Mouse (Mus musculus) MEL (cell line): ENCODE data around the gene Gm10118. TPM values are rescaled to one million over a fixed set of nuclear protein-coding genes. Genes with fewer than 3 reads are reported as not detected.

Source experiments
- DNase-seq: peaks from one replicate; pipeline ENCODE4 v3.0.0; 2011; ENCODE audit warnings: low read depth, low spot score
- H3K27ac ChIP-seq: 2 replicates; pipeline ENCODE4 v1.5.1; 2012; ENCODE audit warnings: low read depth, mild to moderate bottlenecking, control low read depth, low read length, moderate library complexity; ENCODE audit not compliant: control insufficient read depth
- H3K27me3 ChIP-seq, 2 experiments: fragments of 150-350 bp in 1 of 2; sonication (generic) in 1 of 2; 2 replicates each; pipeline ENCODE4 v1.6.1; 2012; ENCODE audit warnings: low read length in 2 of 2, mild to moderate bottlenecking in 2 of 2, improper control_type of control experiment in 1 of 2, moderate library complexity in 1 of 2; ENCODE audit not compliant: insufficient read depth in 2 of 2, control insufficient read depth in 1 of 2
- H3K36me3 ChIP-seq, 2 experiments: 2 replicates each; pipeline ENCODE4 v1.6.1; 2012 to 2014; ENCODE audit warnings: low read length in 2 of 2, improper control_type of control experiment in 1 of 2, inconsistent platforms in 1 of 2, mild to moderate bottlenecking in 1 of 2; ENCODE audit not compliant: insufficient read depth in 2 of 2, control insufficient read depth in 1 of 2
- H3K4me1 ChIP-seq, 2 experiments: fragments of 150-350 bp in 1 of 2; sonication (generic) in 1 of 2; 2 replicates each; pipeline ENCODE4 v1.6.1; 2012; ENCODE audit warnings: low read length in 2 of 2, improper control_type of control experiment in 1 of 2, mild to moderate bottlenecking in 1 of 2; ENCODE audit not compliant: insufficient read depth in 2 of 2, control insufficient read depth in 1 of 2
- H3K4me3 ChIP-seq, 2 experiments: fragments of 150-350 bp in 1 of 2; sonication (generic) in 1 of 2; 2 replicates each; pipeline ENCODE4 v1.5.1; 2012; ENCODE audit warnings: low read depth in 2 of 2, low read length in 2 of 2, mild to moderate bottlenecking in 2 of 2, moderate library complexity in 2 of 2, control low read depth in 1 of 2, improper control_type of control experiment in 1 of 2; ENCODE audit not compliant: control insufficient read depth in 1 of 2, insufficient read depth in 1 of 2
- H3K79me2 ChIP-seq: 2 replicates; pipeline ENCODE4 v1.6.1; 2012; ENCODE audit warnings: mild to moderate bottlenecking, low read length, moderate library complexity; ENCODE audit not compliant: control insufficient read depth, poor library complexity, insufficient read depth
- H3K9ac ChIP-seq: 2 replicates; pipeline ENCODE4 v1.6.1; 2012; ENCODE audit warnings: low read depth, mild to moderate bottlenecking, control low read depth, low read length, moderate library complexity; ENCODE audit not compliant: control insufficient read depth, poor library complexity, severe bottlenecking
- H3K9me3 ChIP-seq: fragments of 150-350 bp; sonication (generic); replicated peaks from 2 replicates; pipeline ENCODE4 v1.6.1; 2012; ENCODE audit warnings: mild to moderate bottlenecking, low read length, improper control_type of control experiment, moderate library complexity; ENCODE audit not compliant: insufficient read depth
- E2F4 ChIP-seq: IDR thresholded peaks from 2 replicates; pipeline ENCODE4 v1.6.1; 2011; ENCODE audit warnings: low read depth, low read length, improper control_type of control experiment, borderline replicate concordance
- GATA1 ChIP-seq: IDR thresholded peaks from 2 replicates; pipeline ENCODE4 v1.6.1; 2011; ENCODE audit warnings: low read depth, low read length, improper control_type of control experiment
- MAFK ChIP-seq: IDR thresholded peaks from 2 replicates; pipeline ENCODE4 v1.6.1; 2011; ENCODE audit warnings: low read depth, mild to moderate bottlenecking, low read length, improper control_type of control experiment, borderline replicate concordance
- MXI1 ChIP-seq: IDR thresholded peaks from 2 replicates; pipeline ENCODE4 v1.6.1; 2011; ENCODE audit warnings: mild to moderate bottlenecking, low read depth, low read length, improper control_type of control experiment
- POLR2A ChIP-seq, 2 experiments: IDR thresholded peaks; 2 replicates each; pipeline ENCODE4 v1.6.1; 2011 to 2012; ENCODE audit warnings: low read length in 2 of 2, mild to moderate bottlenecking in 2 of 2, control low read depth in 1 of 2, improper control_type of control experiment in 1 of 2, low read depth in 1 of 2, moderate library complexity in 1 of 2; ENCODE audit not compliant: control insufficient read depth in 1 of 2, insufficient read depth in 1 of 2, poor library complexity in 1 of 2
- RCOR1 ChIP-seq: IDR thresholded peaks from 2 replicates; pipeline ENCODE4 v1.6.1; 2012; ENCODE audit warnings: low read depth, mild to moderate bottlenecking, inconsistent platforms, low read length, improper control_type of control experiment
- TAL1 ChIP-seq: IDR thresholded peaks from 2 replicates; pipeline ENCODE4 v1.6.1; 2012; ENCODE audit warnings: mild to moderate bottlenecking, inconsistent platforms, low read length, moderate library complexity, mixed read lengths
- UBTF ChIP-seq: IDR thresholded peaks from 2 replicates; pipeline ENCODE4 v1.6.1; 2012; ENCODE audit warnings: low read depth, mild to moderate bottlenecking, inconsistent platforms, low read length, improper control_type of control experiment, moderate library complexity, borderline replicate concordance; ENCODE audit not compliant: insufficient read depth
- ZC3H11A ChIP-seq: IDR thresholded peaks from 2 replicates; pipeline ENCODE4 v1.6.1; 2012; ENCODE audit warnings: low read depth, mild to moderate bottlenecking, inconsistent platforms, low read length, improper control_type of control experiment
- ZKSCAN1 ChIP-seq: IDR thresholded peaks from 2 replicates; pipeline ENCODE4 v1.6.1; 2012; ENCODE audit warnings: low read depth, mild to moderate bottlenecking, inconsistent platforms, low read length, improper control_type of control experiment, moderate library complexity
- polyA plus RNA-seq, 2 experiments: library from polyadenylated mRNA; stranded (reverse) in 1 of 2; unstranded in 1 of 2; fragments of >175 nt in 1 of 2; fragments of >200 nt in 1 of 2; gene quantifications; 2 replicates each; pipeline versions ENCODE4 v1.2.1 to v1.2.4; 2012; ENCODE audit warnings: low replicate concordance in 2 of 2, low read depth in 1 of 2; ENCODE audit not compliant: insufficient read length in 2 of 2, insufficient read depth in 1 of 2, missing spikeins in 1 of 2
- total RNA-seq: library from RNA; depleted of rRNA; stranded (reverse); fragments of 300-350 nt; gene quantifications from 2 replicates; pipeline ENCODE4 v1.2.3, GENCODE M21; 2012; rRNA removed

Gm10118 gene
- total and polyA plus RNA-seq, 3 experiments: not detected

GRCm38 (mm10) chr10:63894612-63895011, 32.6 kb downstream of the Gm10118 start:
- Histone ChIP-seq H3K4me1 (no peaks in the 10 kb centered on the region), H3K79me2 (no peaks in the 10 kb centered on the region), H3K9ac (no peak overlapping the region), H3K27ac (no peak overlapping the region), H3K27me3 (no peaks in the 10 kb centered on the region), H3K9me3 (no peaks in the 10 kb centered on the region), H3K36me3 (no peaks in the 10 kb centered on the region), H3K4me3 (no peak overlapping the region)
- DNase-seq: no peak
- no peak for TF ChIP-seq MXI1
- TF ChIP-seq ZKSCAN1: no peak
- no peak for TF ChIP-seq RCOR1
- TF ChIP-seq POLR2A (IDR thresholded peaks at IDR 0.05; ENCODE audit: control insufficient read depth in 1 of 2, insufficient read depth in 1 of 2, low read depth in 1 of 2, low read length in 2 of 2, poor library complexity in 1 of 2): no peak

GRCm38 (mm10) chr10:63886449-63887088, 40.7 kb downstream of the Gm10118 start:
- H3K27me3 ChIP-seq: no peaks in the 10 kb centered on the region
- no peak overlapping the region for H3K27ac ChIP-seq
- TF ChIP-seq ZC3H11A (no peak), GATA1 (no peak), E2F4 (no peak), UBTF (no peak), TAL1 (no peak)
- TF ChIP-seq, all 39 proteins: peak for 0
- no peaks in the 10 kb centered on the region for H3K9me3 ChIP-seq
- no peak overlapping the region for H3K9ac ChIP-seq
- DNase-seq: no peak
- H3K79me2 ChIP-seq: no peaks in the 10 kb centered on the region
- no peaks in the 10 kb centered on the region for H3K4me1 ChIP-seq
- H3K4me3 ChIP-seq: no peak overlapping the region
- H3K36me3 ChIP-seq: no peaks in the 10 kb centered on the region

DNA sequence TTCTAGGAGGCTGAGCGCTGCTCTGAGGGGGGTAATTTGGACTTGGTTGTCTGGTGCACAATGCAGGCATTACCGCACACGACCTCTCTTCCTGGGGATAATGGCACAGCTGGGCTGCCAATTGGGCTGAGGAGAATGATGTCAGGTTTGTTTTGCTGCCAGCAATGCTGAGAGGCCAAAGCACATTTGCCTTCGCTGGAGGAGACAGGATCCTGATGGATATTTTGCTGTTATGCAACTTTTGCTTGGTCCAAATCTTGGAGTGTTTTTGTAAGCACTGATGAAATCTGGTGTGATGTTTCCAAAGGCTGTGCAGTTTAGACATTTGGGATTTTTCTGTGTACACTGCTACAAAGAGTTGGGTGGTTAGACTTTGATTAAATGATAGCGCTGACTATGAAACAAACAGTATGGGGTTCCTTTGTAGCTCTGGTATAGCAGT, 46.8 kb downstream of the Gm10118 start:
- H3K9ac ChIP-seq: no peak overlapping the region
- no peaks in the 10 kb centered on the region for H3K4me1 ChIP-seq
- no peaks in the 10 kb centered on the region for H3K79me2 ChIP-seq
- H3K9me3 ChIP-seq: no peaks in the 10 kb centered on the region
- H3K27ac ChIP-seq: no peak overlapping the region
- no peak overlapping the region for H3K4me3 ChIP-seq
- no peaks in the 10 kb centered on the region for H3K27me3 ChIP-seq
- TF ChIP-seq MAFK: no peak
- TF ChIP-seq, all 39 proteins: peak for 0
- H3K36me3 ChIP-seq: no peaks in the 10 kb centered on the region
- DNase-seq: no peak

Other genes with a start within 250 kb of the Gm10118 start
- gene Lrrtm3, start 162.8 kb upstream of the Gm10118 start, total RNA-seq: not detected in 2 replicates
- gene Lrrtm3, start 162.8 kb upstream of the Gm10118 start, polyA plus RNA-seq: not detected